Mouse (Mus musculus): Measurements from ENCODE around the gene Nr6a1. TPM values are rescaled to one million over a fixed set of nuclear protein-coding genes. Genes with fewer than 3 reads are reported as not detected.
A peak's percentile ranks its signal among the peaks of the same experiment; 100 is the strongest.

Gene Nr6a1
- polyA plus RNA-seq, 1 experiment from 2014 or later, result 2.3 TPM

- Histone ChIP-seq H3K4me1 (peaks cover 14% of the 10 kb centered on the region), H3K4me3 (replicated peaks) (no peak overlapping the region), H3K27ac (replicated peaks) (no peak overlapping the region), H3K9ac (replicated peaks) (no peak overlapping the region), H3K4me2 (no peak overlapping the region), H3K27me3 (replicated peaks) (no peaks in the 10 kb centered on the region), H3K9me3 (replicated peaks) (no peaks in the 10 kb centered on the region), H3K36me3 (no peaks in the 10 kb centered on the region)
- 87% methylated on average over 3 of the region's 3 CpGs for WGBS
- ATAC-seq (ENCODE audit: low FRiP score), result no peak
Measured at GRCm38 (mm10) chr2:38685746-38686145, 241.7 kb downstream of the Nr6a1 start.

- Histone ChIP-seq H3K9me3 (replicated peaks) (no peaks in the 10 kb centered on the region), H3K4me2 (no peak overlapping the region), H3K36me3 (no peaks in the 10 kb centered on the region), H3K27ac (replicated peaks) (no peak overlapping the region), H3K9ac (replicated peaks) (no peak overlapping the region), H3K4me1 (peaks cover 1% of the 10 kb centered on the region), H3K27me3 (replicated peaks) (no peaks in the 10 kb centered on the region), H3K4me3 (replicated peaks) (no peak overlapping the region)
- no peak for ATAC-seq (ENCODE audit: low FRiP score)
- WGBS, result 89% methylated on average over 5 of the region's 5 CpGs
Measured at GRCm38 (mm10) chr2:38683083-38683482, 244.4 kb downstream of the Nr6a1 start.

DNA sequence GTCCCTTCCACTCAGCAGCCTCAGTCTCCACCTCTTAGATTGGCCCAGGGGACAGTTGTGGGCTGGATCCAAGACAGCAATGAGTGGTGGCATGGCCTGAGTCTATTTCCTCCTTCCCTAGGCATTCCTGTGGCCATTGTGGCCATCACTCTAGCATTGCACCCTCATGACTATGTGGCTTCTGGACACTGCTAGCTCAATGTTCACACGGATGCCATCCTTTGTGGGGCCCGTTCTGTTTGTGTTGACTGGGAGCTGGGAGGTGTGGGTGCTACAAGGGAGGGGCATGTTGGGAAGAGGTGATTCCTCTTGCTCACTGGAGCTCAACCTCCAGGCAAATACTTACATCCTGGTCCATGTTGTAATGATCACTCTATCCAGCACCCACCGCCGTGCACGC lies 245.3 kb downstream of the Nr6a1 start:
- H3K27ac ChIP-seq (replicated peaks), result no peak overlapping the region
- no peak for ATAC-seq (ENCODE audit: low FRiP score)
- H3K36me3 ChIP-seq, result no peaks in the 10 kb centered on the region
- no peaks in the 10 kb centered on the region for H3K27me3 ChIP-seq (replicated peaks)
- 94% methylated on average over 5 of the region's 5 CpGs for WGBS
- H3K4me3 ChIP-seq (replicated peaks), result no peak overlapping the region
- H3K9ac ChIP-seq (replicated peaks), result no peak overlapping the region
- H3K4me2 ChIP-seq, result no peak overlapping the region
- no peaks in the 10 kb centered on the region for H3K4me1 ChIP-seq
- H3K9me3 ChIP-seq (replicated peaks), result no peaks in the 10 kb centered on the region

GRCm38 (mm10) chr2:38678947-38679346 lies 248.5 kb downstream of the Nr6a1 start:
- H3K27ac ChIP-seq (replicated peaks), result no peak overlapping the region
- H3K4me2 ChIP-seq, result no peak overlapping the region
- H3K9me3 ChIP-seq (replicated peaks), result no peaks in the 10 kb centered on the region
- H3K4me3 ChIP-seq (replicated peaks), result no peak overlapping the region
- no peak overlapping the region for H3K9ac ChIP-seq (replicated peaks)
- H3K4me1 ChIP-seq, result no peaks in the 10 kb centered on the region
- no peak for ATAC-seq (ENCODE audit: low FRiP score)
- H3K36me3 ChIP-seq, result no peaks in the 10 kb centered on the region
- no peaks in the 10 kb centered on the region for H3K27me3 ChIP-seq (replicated peaks)

GRCm38 (mm10) chr2:38675366-38675969 lies 252.0 kb downstream of the Nr6a1 start:
- Histone ChIP-seq H3K9ac (replicated peaks) (no peak overlapping the region), H3K4me1 (no peaks in the 10 kb centered on the region), H3K4me3 (replicated peaks) (no peak overlapping the region), H3K27me3 (replicated peaks) (no peaks in the 10 kb centered on the region; the same call in 1 of the 2 replicates), H3K27ac (replicated peaks) (no peak overlapping the region), H3K36me3 (no peaks in the 10 kb centered on the region), H3K9me3 (replicated peaks) (no peaks in the 10 kb centered on the region), H3K4me2 (no peak overlapping the region)
- WGBS, result 58% methylated on average over 9 of the region's 9 CpGs
- ATAC-seq (ENCODE audit: low FRiP score), result 0 out of 2 replicates have a peak, but pooled peaks have one; percentile 15

Small RNAs within 50 kb of the gene (microRNA-seq; reads per million reads assigned to microRNA genes)
- 158 reads per million, percentile 59 among the genes with 10 or more reads in this experiment for gene Mir181a-2
- gene Mir181b-2, result 1,070 reads per million, percentile 80 among the genes with 10 or more reads in this experiment

Other genes starting within 250 kb of the Nr6a1 start
- gene Nr5a1, start 213.1 kb downstream of the Nr6a1 start, polyA plus RNA-seq (2015; fragmentation: Nextera tagmentation; extraction: Ambion mirVana), result 0.05 and 0.10 TPM in 2 replicates
- gene Olfml2a, start 4.3 kb upstream of the Nr6a1 start, polyA plus RNA-seq (2015; fragmentation: Nextera tagmentation; extraction: Ambion mirVana), result 7.1 and 8.4 TPM in 2 replicates
- 1.6 and 1.8 TPM in 2 replicates for gene Wdr38, start 69.8 kb upstream of the Nr6a1 start, polyA plus RNA-seq (2015; fragmentation: Nextera tagmentation; extraction: Ambion mirVana)
- 146 and 156 TPM in 2 replicates for gene Arpc5l, start 77.7 kb upstream of the Nr6a1 start, polyA plus RNA-seq (2015; fragmentation: Nextera tagmentation; extraction: Ambion mirVana)
- 636 TPM in 2 replicates for gene Rpl35, start 77.9 kb upstream of the Nr6a1 start, polyA plus RNA-seq (2015; fragmentation: Nextera tagmentation; extraction: Ambion mirVana)
- 27.9 and 28.9 TPM in 2 replicates for gene Golga1, start 137.9 kb upstream of the Nr6a1 start, polyA plus RNA-seq (2015; fragmentation: Nextera tagmentation; extraction: Ambion mirVana)

Data from neural tube, embryonic 15.5 days (tissue).